Mouse (Mus musculus) myocyte (in vitro differentiated cells): ENCODE data around the gene Hes7. TPM values are rescaled to one million over a fixed set of nuclear protein-coding genes. Genes with fewer than 3 reads are reported as not detected.

Experiments
- H3K27me3 ChIP-seq: one replicate; pipeline ENCODE4 v1.6.1; 2011; ENCODE audit not compliant: control insufficient read depth, insufficient read depth, insufficient read length
- H3K36me3 ChIP-seq: one replicate; pipeline ENCODE4 v1.6.1; 2011; ENCODE audit not compliant: control insufficient read depth, insufficient read depth
- H3K4me2 ChIP-seq: one replicate; pipeline ENCODE4 v1.6.1; 2011; ENCODE audit warnings: low read depth, control low read depth
- H3K4me3 ChIP-seq: one replicate; pipeline ENCODE4 v1.5.1; 2011; ENCODE audit warnings: mild to moderate bottlenecking, control low read depth, moderate library complexity
- H3K79me2 ChIP-seq: one replicate; pipeline ENCODE4 v1.6.1; 2011; ENCODE audit not compliant: control insufficient read depth, insufficient read depth
- H3ac ChIP-seq: one replicate; pipeline ENCODE4 v1.6.1; 2011; ENCODE audit not compliant: control insufficient read depth, insufficient read length
- CEBPB ChIP-seq: IDR thresholded peaks from 2 replicates; pipeline ENCODE4 v1.6.1; 2011; ENCODE audit warnings: mild to moderate bottlenecking, moderate library complexity; ENCODE audit not compliant: poor library complexity, insufficient read depth, severe bottlenecking
- E2F4 ChIP-seq: IDR thresholded peaks from one replicate; pipeline ENCODE4 v1.6.1; 2011; ENCODE audit warnings: mild to moderate bottlenecking, control low read depth, moderate library complexity; ENCODE audit not compliant: insufficient read depth
- MAX ChIP-seq: IDR thresholded peaks from one replicate; pipeline ENCODE4 v1.6.1; 2011; ENCODE audit warnings: low read depth, mild to moderate bottlenecking, control low read depth
- MYOD1 ChIP-seq, 3 experiments: IDR thresholded peaks; one replicate each; pipeline ENCODE4 v1.6.1; 2011; ENCODE audit warnings: control low read depth in 2 of 3, low read depth in 2 of 3, mild to moderate bottlenecking in 2 of 3, moderate library complexity in 1 of 3; ENCODE audit not compliant: insufficient read length in 2 of 3, control insufficient read depth in 1 of 3
- MYOG ChIP-seq, 3 experiments: IDR thresholded peaks; one replicate each; pipeline ENCODE4 v1.6.1; 2011; ENCODE audit warnings: control low read depth in 2 of 3, low read depth in 2 of 3, mild to moderate bottlenecking in 2 of 3; ENCODE audit not compliant: insufficient read length in 2 of 3, control insufficient read depth in 1 of 3, insufficient read depth in 1 of 3
- POLR2A ChIP-seq: IDR thresholded peaks from one replicate; pipeline ENCODE4 v1.6.1; 2011; ENCODE audit warnings: low read depth, mild to moderate bottlenecking, control low read depth, moderate library complexity; ENCODE audit not compliant: insufficient read length
- POLR2AphosphoS2 ChIP-seq: IDR thresholded peaks from one replicate; pipeline ENCODE4 v1.6.1; 2011; ENCODE audit warnings: low read depth, control low read depth; ENCODE audit not compliant: insufficient read length
- REST ChIP-seq: IDR thresholded peaks from one replicate; pipeline ENCODE4 v1.6.1; 2011; ENCODE audit warnings: mild to moderate bottlenecking, control low read depth, moderate library complexity; ENCODE audit not compliant: insufficient read depth, insufficient read length
- SRF ChIP-seq: IDR thresholded peaks from one replicate; pipeline ENCODE4 v1.6.1; 2011; ENCODE audit warnings: low read depth; ENCODE audit not compliant: control insufficient read depth, insufficient read length
- TCF12 ChIP-seq: IDR thresholded peaks from one replicate; pipeline ENCODE4 v1.6.1; 2011; ENCODE audit warnings: mild to moderate bottlenecking, control low read depth; ENCODE audit not compliant: poor library complexity, insufficient read depth, severe bottlenecking
- TCF3 ChIP-seq: IDR thresholded peaks from one replicate; pipeline ENCODE4 v1.6.1; 2011; ENCODE audit warnings: low read depth, control low read depth; ENCODE audit not compliant: insufficient read length
- USF1 ChIP-seq: IDR thresholded peaks from one replicate; pipeline ENCODE4 v1.6.1; 2011; ENCODE audit warnings: low read depth, mild to moderate bottlenecking, control low read depth, moderate library complexity
- polyA plus RNA-seq: library from polyadenylated mRNA; unstranded; fragments of >200 nt; fragmentation: generic; extraction: Trizol; gene quantifications from one replicate; pipeline ENCODE4 v1.2.1, GENCODE M21; 2012; ENCODE audit warnings: missing spikeins

The Hes7 gene
- polyA plus RNA-seq, 1 experiment = 0.28 TPM

DNA sequence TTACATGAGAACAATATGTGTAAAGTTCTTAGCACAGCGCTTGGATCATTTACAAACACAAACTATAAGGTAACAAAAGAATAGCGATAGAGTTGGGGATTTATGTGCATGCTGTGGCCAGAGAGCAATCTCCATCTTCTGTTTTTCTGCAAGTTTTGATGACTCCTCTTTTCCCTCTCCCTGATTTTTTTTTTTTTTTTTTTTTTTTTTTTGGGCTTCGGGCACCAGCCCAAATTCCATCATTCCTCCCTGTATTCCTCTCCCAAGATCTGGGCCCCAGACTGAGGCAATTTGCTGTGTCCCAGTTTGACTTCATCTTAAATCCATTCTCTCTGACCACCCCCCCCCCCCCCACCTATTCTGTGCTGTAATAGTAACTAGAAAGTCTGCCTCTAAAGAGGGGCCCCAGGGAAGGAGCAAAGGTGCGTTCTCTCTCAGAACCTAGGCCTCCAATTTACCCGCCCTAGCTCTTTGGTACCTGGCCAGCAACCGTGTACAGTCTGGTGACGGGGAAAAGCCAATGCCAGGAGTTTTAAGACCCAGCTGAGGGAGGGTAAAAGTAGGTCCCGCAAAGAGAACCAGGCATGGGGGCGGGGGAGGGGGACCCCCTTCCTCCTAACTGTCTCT is 23.7 kb upstream of the Hes7 start:
- Histone ChIP-seq H3K4me2 (peak overlapping the region; percentile 90), H3K36me3 (peaks cover 6% of the 10 kb centered on the region), H3K4me3 (peak overlapping the region; percentile 36), H3K79me2 (peaks cover 10% of the 10 kb centered on the region), H3K27me3 (no peaks in the 10 kb centered on the region), H3ac (no peak overlapping the region)
- no peak for TF ChIP-seq TCF3

DNA sequence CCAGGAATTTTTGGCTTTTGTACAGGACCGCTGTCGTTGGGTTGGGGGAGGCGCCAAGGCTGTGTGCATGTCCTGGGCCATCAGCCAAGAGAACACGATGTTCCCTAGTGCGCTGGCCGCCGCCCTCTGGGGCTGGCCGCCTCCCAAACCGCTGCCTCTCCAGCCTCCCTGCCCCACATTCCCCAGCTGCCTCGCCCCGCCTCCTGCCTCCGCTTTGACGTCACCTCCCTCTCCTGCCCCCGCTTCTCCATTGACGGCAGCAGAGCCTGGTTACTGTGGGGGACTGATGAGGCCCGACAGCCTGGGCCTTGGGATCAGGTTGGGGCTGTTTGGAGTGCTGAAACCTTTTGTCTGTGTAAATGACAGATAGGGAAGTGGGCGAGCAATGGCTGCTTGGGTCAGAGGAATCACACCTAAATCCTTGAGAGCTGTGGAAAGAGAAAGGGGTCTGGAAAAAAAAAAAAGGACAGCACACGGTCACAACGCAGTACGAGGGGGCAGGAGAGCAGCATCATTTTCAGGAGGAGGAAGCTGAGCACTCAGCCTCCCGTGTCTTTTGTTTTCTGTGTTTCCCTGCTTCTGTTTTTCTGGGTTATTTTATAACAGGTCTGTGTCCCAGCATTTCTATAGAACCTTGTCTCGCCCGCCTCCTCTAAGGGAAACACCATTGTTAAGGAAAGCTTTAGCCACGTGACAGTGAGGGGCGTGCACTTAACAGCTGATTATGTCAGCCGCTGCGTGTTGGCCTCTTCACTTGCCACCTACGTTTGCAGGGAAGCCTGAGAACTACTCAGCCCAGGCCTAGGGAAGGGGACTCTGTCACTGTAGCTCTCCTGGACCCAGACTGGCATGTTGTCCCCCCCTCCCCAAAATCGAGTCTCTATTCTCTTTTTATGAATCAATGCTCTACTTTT is 23.0 kb upstream of the Hes7 start:
- peak overlapping the region; percentile 36 for H3K4me3 ChIP-seq
- TF ChIP-seq TCF3 = peak; percentile 69
- peak; percentile 43 to 94 (median 82) for TF ChIP-seq MYOG (IDR thresholded peaks at IDR 0.05; ENCODE audit: control insufficient read depth in 1 of 3, insufficient read depth in 1 of 3, insufficient read length in 2 of 3, low read depth in 2 of 3)
- peak; percentile 68 for TF ChIP-seq POLR2A
- no peak for TF ChIP-seq REST
- TF ChIP-seq TCF12 = no peak
- TF ChIP-seq CEBPB = no peak
- peak; percentile 46 for TF ChIP-seq SRF
- TF ChIP-seq E2F4 = no peak
- TF ChIP-seq MYOD1 (IDR thresholded peaks at IDR 0.05; ENCODE audit: control insufficient read depth in 1 of 3, insufficient read length in 2 of 3, low read depth in 2 of 3) = peak in 2 of 3 experiments; percentile 87 to 95
- TF ChIP-seq USF1 = peak; percentile 98
- TF ChIP-seq MAX = no peak
- TF ChIP-seq POLR2AphosphoS2 = peak; percentile 59
- H3K27me3 ChIP-seq = no peaks in the 10 kb centered on the region
- no peak overlapping the region for H3ac ChIP-seq
- H3K36me3 ChIP-seq = peaks cover 8% of the 10 kb centered on the region
- peaks cover 10% of the 10 kb centered on the region for H3K79me2 ChIP-seq
- H3K4me2 ChIP-seq = peak overlapping the region; percentile 99

DNA sequence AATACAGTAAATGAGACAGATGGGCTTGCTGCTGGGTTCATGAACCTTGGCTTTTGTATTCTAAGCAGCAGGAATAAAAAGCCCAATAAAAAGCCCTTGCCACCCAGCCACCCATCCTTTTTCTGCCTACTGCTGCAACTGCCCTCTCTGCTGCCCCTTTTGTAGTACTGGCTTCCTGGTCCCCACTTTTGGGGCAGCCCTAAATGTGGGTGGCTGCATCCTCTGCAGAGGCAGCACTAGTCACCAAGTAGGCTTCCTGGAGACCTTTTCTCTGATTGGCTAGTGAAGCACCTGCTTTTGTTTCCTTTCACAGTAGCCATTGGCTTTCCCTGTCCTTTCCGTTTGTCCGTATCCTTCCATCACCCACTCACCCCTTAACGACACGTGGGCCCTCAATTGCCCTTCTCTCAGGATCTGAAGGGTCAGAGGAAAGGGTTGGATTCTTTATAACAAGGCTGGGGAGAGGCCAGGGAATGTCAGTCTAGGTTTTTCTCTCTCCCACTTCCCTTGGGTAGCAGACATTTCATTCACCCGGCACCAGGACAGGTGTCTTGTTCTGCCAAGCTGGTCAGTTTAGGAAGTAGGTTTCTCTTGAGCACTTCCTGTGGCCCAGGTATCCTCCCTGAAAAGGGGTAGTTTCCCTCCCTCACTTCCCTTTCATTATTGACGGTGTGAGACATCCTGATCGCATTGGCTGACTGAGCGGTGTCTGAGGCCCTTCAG is 22.0 kb upstream of the Hes7 start:
- peaks cover 14% of the 10 kb centered on the region for H3K36me3 ChIP-seq
- H3K4me3 ChIP-seq = peak overlapping the region; percentile 40
- H3K4me2 ChIP-seq = peak overlapping the region; percentile 99
- peaks cover 10% of the 10 kb centered on the region for H3K79me2 ChIP-seq
- H3K27me3 ChIP-seq = no peaks in the 10 kb centered on the region
- no peak overlapping the region for H3ac ChIP-seq
- TF ChIP-seq POLR2AphosphoS2 = no peak
- TF ChIP-seq MAX = no peak
- no peak for TF ChIP-seq REST
- no peak for TF ChIP-seq CEBPB
- TF ChIP-seq TCF12 = no peak
- TF ChIP-seq E2F4 = no peak
- TF ChIP-seq MYOG (IDR thresholded peaks at IDR 0.05; ENCODE audit: control insufficient read depth in 1 of 3, insufficient read depth in 1 of 3, insufficient read length in 2 of 3, low read depth in 2 of 3) = no peak
- TF ChIP-seq SRF = no peak
- TF ChIP-seq POLR2A = no peak
- TF ChIP-seq USF1 = no peak
- no peak for TF ChIP-seq TCF3
- TF ChIP-seq MYOD1 (IDR thresholded peaks at IDR 0.05; ENCODE audit: control insufficient read depth in 1 of 3, insufficient read length in 2 of 3, low read depth in 2 of 3) = no peak

- Histone ChIP-seq H3K4me3 (peak overlapping the region; percentile 40), H3ac (peak overlapping the region; percentile 5), H3K4me2 (peak overlapping the region; percentile 99), H3K27me3 (no peaks in the 10 kb centered on the region), H3K79me2 (peaks cover 10% of the 10 kb centered on the region), H3K36me3 (peaks cover 19% of the 10 kb centered on the region)
- TF ChIP-seq REST (no peak), SRF (no peak), USF1 (peak; percentile 49), CEBPB (peak; percentile 86), E2F4 (no peak), POLR2AphosphoS2 (peak; percentile 51), MYOD1 (IDR thresholded peaks at IDR 0.05; ENCODE audit: control insufficient read depth in 1 of 3, insufficient read length in 2 of 3, low read depth in 2 of 3) (no peak), MAX (peak; percentile 88), TCF3 (no peak), TCF12 (no peak), POLR2A (peak; percentile 65), MYOG (IDR thresholded peaks at IDR 0.05; ENCODE audit: control insufficient read depth in 1 of 3, insufficient read depth in 1 of 3, insufficient read length in 2 of 3, low read depth in 2 of 3) (peak in 1 of 3 experiments; percentile 42)
Measured at GRCm38 (mm10) chr11:69098762-69099091, 21.5 kb upstream of the Hes7 start.
